Mouse (Mus musculus) ES-Bruce4 (cell line): Measurements from ENCODE around the gene Uqcr11.

Experiments
- CTCF ChIP-seq: IDR thresholded peaks from one replicate; pipeline ENCODE4 v1.8.1; 2011; ENCODE audit warnings: low read depth, low read length
- EP300 ChIP-seq: IDR thresholded peaks from 2 replicates; pipeline ENCODE4 v1.6.1; 2011; ENCODE audit warnings: low read depth, low read length; ENCODE audit not compliant: insufficient read depth
- POLR2A ChIP-seq: IDR thresholded peaks from one replicate; pipeline ENCODE4 v1.8.1; 2011; ENCODE audit warnings: low read length; ENCODE audit not compliant: insufficient read depth

DNA sequence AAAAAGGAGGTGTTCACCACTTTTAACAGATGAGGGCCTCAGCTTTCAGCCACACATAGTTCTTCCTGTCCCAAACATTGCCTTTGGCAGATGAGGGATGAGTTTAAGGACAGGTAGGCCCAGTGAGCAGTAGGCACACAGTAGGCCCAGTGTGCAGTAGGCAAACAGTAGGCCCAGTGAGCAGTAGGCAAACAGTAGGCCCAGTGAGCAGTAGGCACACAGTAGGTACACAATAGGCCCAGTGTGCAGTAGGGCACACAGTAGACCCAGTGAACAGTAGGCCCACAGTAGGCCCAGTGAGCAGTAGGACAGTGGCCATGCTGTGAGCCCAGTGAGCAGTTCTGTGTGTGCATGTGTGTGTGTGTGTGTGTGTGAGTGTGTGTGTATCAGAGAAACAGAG is 33.4 kb upstream of the Uqcr11 start:
- TF ChIP-seq POLR2A (no peak), CTCF (no peak), EP300 (no peak)
